Mouse (Mus musculus): ENCODE measurements around the gene Csgalnact2. TPM values are rescaled to one million over a fixed set of nuclear protein-coding genes. Genes with fewer than 3 reads are reported as not detected.

Gene Csgalnact2
- polyA plus RNA-seq (2014; fragmentation: Illumina TruSeq; extraction: RNeasy Lipid Tissue Mini Kit (QIAGEN cat#74804); ENCODE audit: low read depth, low replicate concordance): 86.4 TPM

GRCm38 (mm10) chr6:118138731-118139709, at the start of gene Csgalnact2:
TSS of gene Csgalnact2 (minus strand) at chr6:118139140.

Other genes starting within 250 kb of the Csgalnact2 start
- 284 TPM for gene Hnrnpf, start 238.8 kb downstream of the Csgalnact2 start, polyA plus RNA-seq (2014; fragmentation: Illumina TruSeq; extraction: RNeasy Lipid Tissue Mini Kit (QIAGEN cat#74804); ENCODE audit: low read depth, low replicate concordance)
- not detected for gene Fxyd4, start 201.4 kb downstream of the Csgalnact2 start, polyA plus RNA-seq (2014; fragmentation: Illumina TruSeq; extraction: RNeasy Lipid Tissue Mini Kit (QIAGEN cat#74804); ENCODE audit: low read depth, low replicate concordance)
- gene Rasgef1a, start 127.7 kb downstream of the Csgalnact2 start, polyA plus RNA-seq (2014; fragmentation: Illumina TruSeq; extraction: RNeasy Lipid Tissue Mini Kit (QIAGEN cat#74804); ENCODE audit: low read depth, low replicate concordance): 0.23 TPM
- 1.5 TPM for gene Ret, start 58.6 kb upstream of the Csgalnact2 start, polyA plus RNA-seq (2014; fragmentation: Illumina TruSeq; extraction: RNeasy Lipid Tissue Mini Kit (QIAGEN cat#74804); ENCODE audit: low read depth, low replicate concordance)